Mouse (Mus musculus) midbrain, embryonic 13.5 days (tissue): Measurements from ENCODE around the gene Rnf225. TPM values are rescaled to one million over a fixed set of nuclear protein-coding genes. Genes with fewer than 3 reads are reported as not detected.
A peak's percentile ranks its signal among the peaks of the same experiment; 100 is the strongest.
"Not testable (repeated sequence)": the region's sequence is repeated elsewhere in the genome, so short reads cannot be mapped to it uniquely, and the experiment has no call there.

Experiments
- ATAC-seq: fragments of 200-750 bp; cut with Nextera tagmentation; 2 replicates; pipeline ENCODE4 v1.8.0; 2017; ENCODE audit warnings: mild to moderate bottlenecking, moderate TSS enrichment, moderate library complexity
- H3K27ac ChIP-seq: fragments of 300-500 bp; sonication (generic); 2 replicates; pipeline ENCODE4 v1.5.1; 2015; ENCODE audit warnings: inconsistent platforms, mild to moderate bottlenecking, moderate library complexity
- H3K27me3 ChIP-seq: fragments of 300-500 bp; sonication (generic); 2 replicates; pipeline ENCODE4 v1.6.1; 2015; ENCODE audit warnings: mild to moderate bottlenecking, inconsistent platforms
- H3K36me3 ChIP-seq: fragments of 300-500 bp; sonication (generic); 2 replicates; pipeline ENCODE4 v1.6.1; 2015; ENCODE audit warnings: mild to moderate bottlenecking, inconsistent platforms
- H3K4me1 ChIP-seq: fragments of 300-500 bp; sonication (generic); replicated peaks from 2 replicates; pipeline ENCODE4 v1.6.1; 2015; ENCODE audit warnings: inconsistent platforms
- H3K4me2 ChIP-seq: fragments of 300-500 bp; sonication (generic); replicated peaks from 2 replicates; pipeline ENCODE4 v1.6.1; 2015; ENCODE audit warnings: moderate library complexity, mild to moderate bottlenecking, inconsistent platforms
- H3K4me3 ChIP-seq: fragments of 300-500 bp; sonication (generic); replicated peaks from 2 replicates; pipeline ENCODE4 v1.5.1; 2015; ENCODE audit warnings: mild to moderate bottlenecking, inconsistent platforms
- H3K9ac ChIP-seq: fragments of 300-500 bp; sonication (generic); replicated peaks from 2 replicates; pipeline ENCODE4 v1.6.1; 2015; ENCODE audit warnings: mild to moderate bottlenecking, inconsistent platforms
- H3K9me3 ChIP-seq: fragments of 300-500 bp; sonication (generic); 2 replicates; pipeline ENCODE4 v1.6.1; 2016; ENCODE audit warnings: mild to moderate bottlenecking, inconsistent platforms
- WGBS: fragments of 180-500 bp; shearing (Covaris S2); methylation state at CpG from one replicate; pipeline ENCODE4 v1.1.7; 2015; 5-methylcytosine and 5-hydroxymethylcytosine counted together
- polyA plus RNA-seq: library from polyadenylated mRNA; unstranded; fragments of >200 nt; fragmentation: Nextera tagmentation; extraction: Ambion mirVana; gene quantifications from 2 replicates; pipeline ENCODE4 v1.2.1, GENCODE M21; 2015

Gene Rnf225
- polyA plus RNA-seq, 1 experiment from 2014 or later: 0.69 TPM

DNA sequence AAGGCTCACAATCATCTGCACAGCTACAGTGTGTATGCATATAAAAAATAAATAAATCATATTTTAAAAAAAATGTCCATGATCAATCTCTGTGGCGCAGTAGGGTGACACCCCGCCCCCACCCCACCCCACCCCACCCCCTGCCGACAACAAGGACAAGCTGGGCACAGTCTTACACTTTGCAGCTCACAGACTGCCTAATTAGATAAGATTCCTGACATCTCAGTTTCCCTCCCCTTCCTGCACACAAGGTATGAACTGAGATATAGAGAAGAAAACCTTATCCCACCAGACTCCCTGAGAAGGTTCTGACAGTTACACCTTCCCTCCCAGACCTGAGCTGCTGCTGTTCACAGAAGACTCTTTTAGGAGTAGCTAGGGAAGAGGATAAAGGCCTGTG lies 7.6 kb downstream of the Rnf225 start:
- H3K27me3 ChIP-seq: no peaks in the 10 kb centered on the region
- H3K4me2 ChIP-seq: no peak overlapping the region
- H3K9ac ChIP-seq: no peak overlapping the region
- WGBS: 82% methylated on average over 3 of the region's 3 CpGs
- H3K9me3 ChIP-seq: no peaks in the 10 kb centered on the region
- no peaks in the 10 kb centered on the region for H3K4me1 ChIP-seq
- ATAC-seq: no peak
- H3K36me3 ChIP-seq: peaks cover 4% of the 10 kb centered on the region
- no peak overlapping the region for H3K4me3 ChIP-seq
- no peak overlapping the region for H3K27ac ChIP-seq

DNA sequence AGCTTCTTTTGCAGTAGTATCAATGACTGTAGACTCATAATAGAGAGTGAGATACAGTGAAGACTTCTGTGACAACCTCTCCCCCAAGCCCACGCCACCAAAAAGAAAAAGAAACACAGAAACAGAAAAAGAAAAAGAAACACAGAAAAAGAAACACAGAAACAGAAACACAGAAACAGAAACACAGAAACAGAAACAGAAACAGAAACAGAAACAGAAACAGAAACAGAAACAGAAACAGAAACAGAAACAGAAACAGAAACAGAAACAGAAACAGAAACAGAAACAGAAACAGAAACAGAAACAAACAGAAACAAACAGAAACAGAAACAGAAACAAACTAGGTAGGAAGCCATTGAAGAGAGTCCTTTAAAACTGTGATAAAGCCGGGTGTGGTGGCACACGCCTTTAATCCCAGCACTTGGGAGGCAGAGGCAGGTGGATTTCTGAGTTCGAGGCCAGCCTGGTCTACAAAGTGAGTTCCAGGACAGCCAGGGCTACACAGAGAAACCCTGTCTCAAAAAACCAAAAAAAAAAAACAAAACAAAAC lies 10.1 kb downstream of the Rnf225 start:
- not testable (repeated sequence) for H3K9me3 ChIP-seq, ATAC-seq, H3K4me2 ChIP-seq, H3K27me3 ChIP-seq, H3K4me3 ChIP-seq, H3K4me1 ChIP-seq, H3K36me3 ChIP-seq, H3K27ac ChIP-seq, H3K9ac ChIP-seq
- 93% methylated on average over 4 of the region's 4 CpGs for WGBS

DNA sequence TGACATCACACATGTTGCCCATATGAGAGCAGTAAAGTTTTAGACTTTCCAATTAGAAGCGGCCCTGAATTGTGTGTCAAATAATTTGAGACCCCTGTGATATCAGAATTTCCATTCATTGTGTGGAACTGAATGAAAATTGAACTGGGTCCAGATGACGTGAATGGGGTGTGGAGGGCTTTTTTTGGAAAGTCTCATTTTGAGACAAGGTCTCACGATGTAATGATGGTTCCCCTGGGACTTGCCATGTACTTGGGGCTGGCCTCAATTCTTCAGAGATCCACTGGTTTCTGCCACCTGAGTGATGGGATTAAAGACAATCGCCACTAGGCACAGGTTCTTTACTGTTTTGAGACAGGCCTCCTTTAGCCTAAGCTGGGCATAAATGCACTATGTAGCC lies 13.4 kb downstream of the Rnf225 start:
- H3K9ac ChIP-seq: no peak overlapping the region
- no peak for ATAC-seq
- 86% methylated on average over 4 of the region's 4 CpGs for WGBS
- no peaks in the 10 kb centered on the region for H3K9me3 ChIP-seq
- no peak overlapping the region for H3K27ac ChIP-seq
- no peaks in the 10 kb centered on the region for H3K36me3 ChIP-seq
- no peak overlapping the region for H3K4me2 ChIP-seq
- H3K27me3 ChIP-seq: no peaks in the 10 kb centered on the region
- H3K4me3 ChIP-seq: no peak overlapping the region
- H3K4me1 ChIP-seq: no peaks in the 10 kb centered on the region

DNA sequence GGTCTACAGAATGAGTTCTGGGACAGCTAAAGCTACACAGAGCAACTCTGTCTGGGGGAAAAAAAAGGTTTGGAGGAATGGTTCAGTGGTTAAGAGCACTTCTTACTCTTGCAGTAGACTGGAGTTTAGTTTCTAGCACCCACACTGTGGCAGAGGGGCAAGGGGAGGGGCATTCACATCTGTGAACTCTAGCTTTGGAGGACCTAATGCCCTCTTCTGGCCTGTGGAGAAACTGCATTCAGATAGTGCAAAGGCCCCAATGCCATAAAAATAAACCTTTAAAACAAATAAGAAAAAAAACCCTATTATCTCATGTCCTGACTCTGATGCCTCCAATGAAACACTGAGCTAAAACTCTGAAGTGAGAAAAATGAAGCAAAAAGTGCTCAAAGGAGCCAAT lies 16.3 kb downstream of the Rnf225 start:
- H3K9ac ChIP-seq: no peak overlapping the region
- no peak overlapping the region for H3K4me3 ChIP-seq
- no peaks in the 10 kb centered on the region for H3K36me3 ChIP-seq
- H3K27me3 ChIP-seq: no peaks in the 10 kb centered on the region
- no peaks in the 10 kb centered on the region for H3K9me3 ChIP-seq
- ATAC-seq: no peak
- no peaks in the 10 kb centered on the region for H3K4me1 ChIP-seq
- H3K27ac ChIP-seq: no peak overlapping the region
- no peak overlapping the region for H3K4me2 ChIP-seq

DNA sequence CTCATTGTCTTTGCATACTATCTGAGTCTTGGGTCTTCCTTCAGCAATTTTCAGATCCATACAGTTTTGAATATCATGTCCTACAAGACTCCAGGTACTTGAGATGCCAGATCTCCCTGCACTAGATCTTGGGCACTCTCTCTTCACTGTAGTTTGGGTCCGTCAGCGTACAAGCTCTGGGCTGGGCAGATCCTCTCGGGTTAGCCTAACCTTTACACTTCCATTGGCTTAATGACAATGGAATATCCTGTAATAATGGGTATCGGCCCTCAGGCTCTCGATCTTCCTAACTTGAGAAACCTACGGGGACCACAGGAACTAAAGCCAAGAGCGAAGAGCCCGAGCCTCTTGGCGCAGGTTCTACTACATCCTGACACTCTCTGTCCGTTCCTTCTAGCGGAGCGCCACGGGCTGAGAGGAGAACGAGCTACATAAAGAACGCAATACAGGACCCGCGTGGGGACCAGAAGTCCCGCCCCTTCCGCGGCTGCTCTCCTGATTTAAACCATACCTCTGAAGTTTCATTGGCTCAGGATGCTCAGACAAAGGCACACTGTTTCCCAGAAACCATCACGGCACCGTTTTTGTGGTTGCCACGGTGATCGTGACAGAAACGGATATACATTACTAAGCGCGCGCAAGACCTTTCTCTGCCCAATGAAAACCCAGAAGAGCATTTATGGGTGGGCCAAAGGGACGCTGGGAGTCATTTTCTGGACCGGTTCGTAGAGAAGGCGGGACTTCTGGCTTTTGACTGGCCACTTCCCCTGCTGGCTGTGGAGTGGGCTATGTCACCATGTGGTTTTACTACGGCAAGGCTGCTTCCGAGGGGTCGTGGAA lies 22.0 kb downstream of the Rnf225 start:
- Histone ChIP-seq H3K4me2 (peak overlapping the region; percentile 81), H3K27ac (peak overlapping the region; percentile 91), H3K9me3 (no peaks in the 10 kb centered on the region), H3K27me3 (no peaks in the 10 kb centered on the region), H3K4me3 (peak overlapping the region; percentile 48), H3K36me3 (no peaks in the 10 kb centered on the region), H3K9ac (peak overlapping the region; percentile 71), H3K4me1 (peaks cover 12% of the 10 kb centered on the region)
- WGBS: 11% methylated on average over 35 of the region's 35 CpGs
- peak; percentile 99 for ATAC-seq

DNA sequence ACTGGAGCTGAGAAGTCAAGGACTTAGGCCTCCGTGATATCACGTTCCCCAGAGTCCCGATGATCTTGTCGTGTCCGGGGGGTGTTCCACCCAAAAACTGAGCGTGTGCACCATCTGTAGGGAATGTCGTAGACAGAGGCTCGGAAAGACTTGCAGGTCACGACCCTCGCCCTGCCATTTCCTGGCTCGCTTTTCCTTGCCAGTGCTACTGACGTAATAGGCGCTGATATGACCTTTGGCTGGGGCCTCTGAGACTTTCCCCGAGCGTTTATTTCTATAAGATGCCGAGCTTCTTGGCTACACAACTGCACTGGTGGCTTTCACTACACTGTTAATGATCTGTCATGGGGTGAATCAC lies 22.6 kb downstream of the Rnf225 start:
- H3K9ac ChIP-seq: peak overlapping the region; percentile 71
- peak overlapping the region; percentile 87 for H3K27ac ChIP-seq
- H3K4me2 ChIP-seq: peak overlapping the region; percentile 81
- 12% methylated on average over 16 of the region's 16 CpGs for WGBS
- no peaks in the 10 kb centered on the region for H3K27me3 ChIP-seq
- H3K4me1 ChIP-seq: peaks cover 12% of the 10 kb centered on the region
- H3K9me3 ChIP-seq: no peaks in the 10 kb centered on the region
- H3K36me3 ChIP-seq: no peaks in the 10 kb centered on the region
- ATAC-seq: peak; percentile 21; the same call in 1 of the 2 replicates
- peak overlapping the region; percentile 48 for H3K4me3 ChIP-seq

DNA sequence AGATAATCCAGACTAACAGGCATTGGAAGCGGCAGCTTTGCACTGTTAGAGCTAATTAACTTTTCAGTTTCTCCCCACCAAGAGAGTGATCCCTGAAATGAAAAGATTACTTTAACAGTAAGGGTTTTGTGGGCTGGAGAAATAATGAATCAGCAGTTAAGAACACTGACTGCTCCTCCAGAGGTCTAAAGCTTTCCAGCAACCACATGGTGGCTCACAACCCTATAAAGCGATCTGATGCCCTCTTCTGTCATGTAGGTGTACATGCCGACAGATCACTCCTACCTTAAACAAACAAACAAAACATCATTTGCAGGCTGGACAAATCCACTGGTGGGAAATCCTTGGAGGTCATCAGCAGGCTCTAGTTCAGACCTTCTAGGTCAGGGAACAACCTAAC lies 27.7 kb downstream of the Rnf225 start:
- Histone ChIP-seq H3K4me3 (no peak overlapping the region), H3K27ac (no peak overlapping the region), H3K9ac (no peak overlapping the region), H3K9me3 (no peaks in the 10 kb centered on the region), H3K27me3 (no peaks in the 10 kb centered on the region), H3K36me3 (no peaks in the 10 kb centered on the region), H3K4me1 (peaks cover 5% of the 10 kb centered on the region), H3K4me2 (no peak overlapping the region)
- 74% methylated on average over 3 of the region's 3 CpGs for WGBS
- no peak for ATAC-seq

DNA sequence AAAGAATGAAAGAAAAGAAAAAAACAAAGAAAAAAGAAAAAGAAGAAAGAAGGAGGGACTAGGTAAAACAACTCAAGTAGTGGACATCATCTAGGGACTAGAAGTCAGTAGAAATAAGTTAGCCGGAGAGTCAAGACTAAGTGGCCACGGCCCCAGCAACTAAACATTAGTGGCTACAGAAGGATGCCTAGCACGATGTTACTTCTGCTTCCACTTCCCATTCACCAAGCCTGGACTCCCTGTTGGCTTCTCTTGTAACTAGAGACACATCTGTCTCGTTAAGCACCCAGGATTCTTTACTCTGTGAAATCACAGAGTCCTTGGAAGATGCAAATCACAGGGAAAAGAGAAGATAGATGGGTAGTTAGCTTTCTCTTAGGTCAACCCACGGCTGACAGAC lies 30.3 kb downstream of the Rnf225 start:
- H3K27ac ChIP-seq: no peak overlapping the region
- WGBS: 78% methylated on average over 5 of the region's 5 CpGs

DNA sequence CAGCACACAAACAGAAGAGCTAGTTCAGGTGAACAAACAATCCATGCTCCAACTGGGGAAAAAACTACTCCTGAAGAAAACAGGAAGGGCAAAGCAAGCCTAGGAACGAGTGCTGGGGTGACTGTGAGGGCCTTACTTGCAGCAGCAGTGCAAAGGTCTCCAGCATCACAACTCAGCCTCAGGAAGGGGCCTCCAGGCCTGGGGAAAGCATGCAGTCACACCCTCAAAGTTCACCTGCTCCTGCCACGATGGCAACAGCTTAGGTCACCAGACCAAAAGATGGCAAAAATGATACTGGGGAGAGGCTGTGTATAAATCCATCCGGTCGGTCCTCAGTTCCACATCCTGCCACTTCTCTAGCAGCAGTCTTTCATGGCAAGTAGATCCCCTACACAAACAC lies 31.7 kb downstream of the Rnf225 start:
- Histone ChIP-seq H3K4me1 (peaks cover 3% of the 10 kb centered on the region; the same call in 1 of the 2 replicates), H3K27ac (no peak overlapping the region), H3K36me3 (no peaks in the 10 kb centered on the region), H3K9me3 (no peaks in the 10 kb centered on the region), H3K9ac (no peak overlapping the region), H3K4me2 (no peak overlapping the region), H3K4me3 (no peak overlapping the region), H3K27me3 (no peaks in the 10 kb centered on the region)
- ATAC-seq: no peak
- WGBS: 83% methylated on average over 4 of the region's 4 CpGs

More for the DNA sequence above, 30.3 kb downstream of the Rnf225 start:
- Histone ChIP-seq H3K9ac (no peak overlapping the region), H3K36me3 (no peaks in the 10 kb centered on the region), H3K4me3 (no peak overlapping the region), H3K4me1 (peaks cover 3% of the 10 kb centered on the region; the same call in 1 of the 2 replicates), H3K27me3 (no peaks in the 10 kb centered on the region), H3K4me2 (no peak overlapping the region), H3K9me3 (no peaks in the 10 kb centered on the region)
- ATAC-seq: no peak

DNA sequence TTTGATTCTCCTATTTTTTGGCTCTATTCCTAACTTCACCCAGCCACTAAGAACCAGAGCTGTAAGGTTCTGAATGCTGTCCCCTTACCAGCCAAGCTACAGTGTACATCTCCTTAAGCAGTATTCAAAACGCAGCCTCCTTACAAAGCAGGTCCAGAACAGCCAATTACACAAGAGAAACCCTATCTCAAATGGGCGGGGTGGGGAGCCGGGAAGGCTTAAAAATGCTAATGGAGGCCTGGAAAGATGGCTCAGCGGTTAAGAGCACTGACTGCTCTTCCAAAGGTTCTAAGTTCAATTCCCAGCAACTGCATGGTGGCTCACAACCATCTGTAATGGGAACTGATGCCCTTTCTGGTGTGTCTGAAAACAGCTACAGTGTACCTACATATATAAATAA lies 32.5 kb downstream of the Rnf225 start:
- H3K36me3 ChIP-seq: no peaks in the 10 kb centered on the region
- ATAC-seq: no peak
- no peak overlapping the region for H3K9ac ChIP-seq
- no peak overlapping the region for H3K27ac ChIP-seq
- H3K9me3 ChIP-seq: no peaks in the 10 kb centered on the region
- H3K27me3 ChIP-seq: no peaks in the 10 kb centered on the region
- 13% methylated on average over 4 of the region's 4 CpGs for WGBS
- no peak overlapping the region for H3K4me3 ChIP-seq
- H3K4me1 ChIP-seq: peaks cover 6% of the 10 kb centered on the region
- H3K4me2 ChIP-seq: no peak overlapping the region

DNA sequence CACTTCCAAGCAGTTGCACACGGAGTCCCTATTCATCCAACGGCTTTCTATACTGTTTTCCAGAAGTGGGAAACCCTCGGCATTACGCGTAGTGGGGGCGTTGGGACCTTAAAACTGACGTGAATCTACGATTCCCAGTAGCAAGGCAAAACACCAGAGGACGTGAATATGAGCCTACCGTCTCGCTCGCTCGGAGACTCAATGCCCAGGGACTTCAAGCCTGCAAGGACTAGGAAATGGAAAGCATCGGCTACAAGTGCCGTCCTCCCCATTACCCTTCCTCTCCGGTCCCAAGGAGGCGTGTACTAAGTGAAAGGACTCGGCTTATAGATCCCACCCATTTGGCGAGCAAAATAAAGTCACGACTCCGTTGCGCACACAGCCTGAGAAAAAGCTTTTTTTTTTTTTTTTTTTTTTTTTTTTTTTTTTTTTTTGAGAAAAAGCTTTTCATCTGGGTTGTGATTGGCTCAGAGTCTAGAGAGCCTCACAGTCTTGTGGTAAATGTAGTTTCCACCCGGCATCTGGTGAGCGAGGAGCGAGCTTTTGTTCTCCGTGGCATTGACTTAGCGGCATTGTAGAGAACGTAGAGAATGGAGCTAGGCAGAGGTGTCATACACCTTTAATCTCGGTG lies 34.4 kb downstream of the Rnf225 start:
- WGBS: 2% methylated on average over 29 of the region's 29 CpGs

DNA sequence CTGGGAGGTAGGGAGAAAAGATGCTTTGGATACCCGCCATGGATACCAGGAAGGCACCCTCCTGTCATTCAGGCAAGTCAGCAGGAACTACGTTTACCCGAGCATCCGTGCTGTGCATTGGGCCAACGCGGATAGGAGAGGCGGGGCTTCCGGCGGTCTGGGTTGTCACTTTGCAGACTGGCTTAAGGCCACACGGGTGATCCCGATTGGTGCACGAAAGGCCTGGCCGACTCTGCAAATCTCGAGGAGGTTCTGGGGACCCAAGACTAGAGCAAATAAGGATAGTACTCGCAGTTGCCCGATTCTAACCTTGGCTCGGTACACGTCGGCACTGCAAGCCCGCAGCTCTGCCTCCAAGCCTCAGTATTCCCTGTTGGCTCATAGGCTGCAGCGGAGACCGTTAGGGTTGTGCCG lies 38.5 kb downstream of the Rnf225 start, which contains the start of gene Zfp324:
Gene Zfp324 (plus strand): TSS at position 161 of the 414 bp plus-strand sequence.
- Histone ChIP-seq H3K27me3 (no peaks in the 10 kb centered on the region), H3K4me2 (peak within 1 kb of the TSS; percentile 94), H3K4me1 (peaks cover 31% of the 10 kb centered on the region), H3K27ac (peak within 1 kb of the TSS; percentile 83), H3K9me3 (no peaks in the 10 kb centered on the region), H3K36me3 (peaks cover 21% of the 10 kb centered on the region), H3K9ac (peak within 1 kb of the TSS; percentile 88), H3K4me3 (peak within 1 kb of the TSS; percentile 87)
- under 1% methylated on average over 23 of the region's 23 CpGs for WGBS
- peak; percentile 95 for ATAC-seq

More for the DNA sequence above, 34.4 kb downstream of the Rnf225 start:
- H3K27ac ChIP-seq: peak overlapping the region; percentile 81
- no peaks in the 10 kb centered on the region for H3K27me3 ChIP-seq
- peak overlapping the region; percentile 66 for H3K9ac ChIP-seq
- H3K4me2 ChIP-seq: peak overlapping the region; percentile 53
- ATAC-seq: peak; percentile 79
- no peaks in the 10 kb centered on the region for H3K36me3 ChIP-seq
- peaks cover 16% of the 10 kb centered on the region for H3K4me1 ChIP-seq
- H3K9me3 ChIP-seq: no peaks in the 10 kb centered on the region
- H3K4me3 ChIP-seq: peak overlapping the region; percentile 47
